Mouse (Mus musculus) forebrain, embryonic 14.5 days (tissue): ENCODE measurements around the gene Slc34a2. TPM values are rescaled to one million over a fixed set of nuclear protein-coding genes. Genes with fewer than 3 reads are reported as not detected.
A peak's percentile ranks its signal among the peaks of the same experiment; 100 is the strongest.

Experiments
- ATAC-seq: fragments of 200-750 bp; cut with Nextera tagmentation; 2 replicates; pipeline ENCODE4 v1.8.0; 2017; ENCODE audit warnings: mild to moderate bottlenecking, moderate library complexity
- DNase-seq: peaks from one replicate; pipeline ENCODE4 v3.0.0-alpha.2; 2015; ENCODE audit warnings: low spot score
- H3K27ac ChIP-seq: fragments of 300-500 bp; sonication (generic); 2 replicates; pipeline ENCODE4 v1.5.1; 2014; ENCODE audit warnings: low read depth, mild to moderate bottlenecking, control low read depth, low read length, moderate library complexity
- H3K27me3 ChIP-seq: fragments of 300-500 bp; sonication (generic); replicated peaks from 2 replicates; pipeline ENCODE4 v1.6.1; 2014; ENCODE audit warnings: low read length, control low read depth, mixed read lengths; ENCODE audit not compliant: control insufficient read depth, insufficient read depth
- H3K36me3 ChIP-seq: fragments of 300-500 bp; sonication (generic); 2 replicates; pipeline ENCODE4 v1.6.1; 2014; ENCODE audit warnings: low read length, control low read depth; ENCODE audit not compliant: control insufficient read depth, insufficient read depth
- H3K4me1 ChIP-seq: fragments of 300-500 bp; sonication (generic); 2 replicates; pipeline ENCODE4 v1.6.1; 2014; ENCODE audit warnings: antibody characterized with exemption, low read length, control low read depth; ENCODE audit not compliant: control insufficient read depth, insufficient read depth
- H3K4me2 ChIP-seq: fragments of 300-500 bp; sonication (generic); 2 replicates; pipeline ENCODE4 v1.6.1; 2014; ENCODE audit warnings: mild to moderate bottlenecking, control low read depth, low read length
- H3K4me3 ChIP-seq: fragments of 300-500 bp; sonication (generic); 2 replicates; pipeline ENCODE4 v1.5.1; 2014; ENCODE audit warnings: low read depth, low read length, control low read depth
- H3K9ac ChIP-seq: fragments of 300-500 bp; sonication (generic); 2 replicates; pipeline ENCODE4 v1.6.1; 2014; ENCODE audit warnings: mild to moderate bottlenecking, low read length, control low read depth, moderate library complexity
- H3K9me3 ChIP-seq: fragments of 300-500 bp; sonication (generic); replicated peaks from 2 replicates; pipeline ENCODE4 v1.6.1; 2016; ENCODE audit warnings: low read length, control low read depth, mixed read lengths; ENCODE audit not compliant: control insufficient read depth
- WGBS: fragments of 180-500 bp; shearing (Covaris S2); extraction: QIAGEN DNeasy Blood & Tissue Kit; methylation state at CpG from one replicate; pipeline ENCODE4 v1.1.7; 2014; 5-methylcytosine and 5-hydroxymethylcytosine counted together
- polyA plus RNA-seq: library from polyadenylated mRNA; unstranded; fragments of >200 nt; fragmentation: Nextera tagmentation; extraction: Ambion mirVana; gene quantifications from 2 replicates; pipeline ENCODE4 v1.2.1, GENCODE M21; 2014

Slc34a2 gene
- polyA plus RNA-seq, 1 experiment from 2014 or later: not detected

GRCm38 (mm10) chr5:53091331-53091730 lies 53.5 kb downstream of the Slc34a2 start:
- H3K36me3 ChIP-seq: no peaks in the 10 kb centered on the region
- 78% methylated on average over 3 of the region's 3 CpGs for WGBS
- no peaks in the 10 kb centered on the region for H3K4me1 ChIP-seq
- no peak overlapping the region for H3K4me3 ChIP-seq
- H3K4me2 ChIP-seq: no peak overlapping the region
- no peak overlapping the region for H3K27ac ChIP-seq
- H3K9ac ChIP-seq: no peak overlapping the region
- DNase-seq (no peak), ATAC-seq (no peak)
- H3K9me3 ChIP-seq: no peaks in the 10 kb centered on the region
- H3K27me3 ChIP-seq: no peaks in the 10 kb centered on the region

- Histone ChIP-seq H3K36me3 (no peaks in the 10 kb centered on the region; the same call in 1 of the 2 replicates), H3K4me2 (no peak overlapping the region), H3K9ac (no peak overlapping the region), H3K9me3 (no peaks in the 10 kb centered on the region), H3K27me3 (no peaks in the 10 kb centered on the region), H3K4me3 (no peak overlapping the region), H3K4me1 (no peaks in the 10 kb centered on the region), H3K27ac (no peak overlapping the region)
- DNase-seq (no peak), ATAC-seq (no peak)
- 89% methylated on average over 12 of the region's 12 CpGs for WGBS
Measured at GRCm38 (mm10) chr5:53101848-53102473, 64.1 kb downstream of the Slc34a2 start.

- peaks cover 7% of the 10 kb centered on the region for H3K36me3 ChIP-seq
- no peak for DNase-seq
- H3K27ac ChIP-seq: no peak overlapping the region
- no peak overlapping the region for H3K4me3 ChIP-seq
- no peaks in the 10 kb centered on the region for H3K4me1 ChIP-seq
- WGBS: 84% methylated on average over 13 of the region's 13 CpGs
- ATAC-seq: peak; percentile 35; the same call in 1 of the 2 replicates
- H3K9me3 ChIP-seq: no peaks in the 10 kb centered on the region
- H3K27me3 ChIP-seq: no peaks in the 10 kb centered on the region
- H3K9ac ChIP-seq: no peak overlapping the region
- no peak overlapping the region for H3K4me2 ChIP-seq
Measured at GRCm38 (mm10) chr5:53104177-53104855, 66.4 kb downstream of the Slc34a2 start.

- Histone ChIP-seq H3K27ac (no peak overlapping the region), H3K9me3 (no peaks in the 10 kb centered on the region), H3K4me3 (no peak overlapping the region), H3K27me3 (no peaks in the 10 kb centered on the region), H3K9ac (no peak overlapping the region), H3K4me1 (peaks cover 5% of the 10 kb centered on the region), H3K4me2 (no peak overlapping the region), H3K36me3 (peaks cover 7% of the 10 kb centered on the region)
- ATAC-seq: 0 out of 2 replicates have a peak, but pooled peaks have one; percentile 21
- WGBS: 69% methylated on average over 8 of the region's 8 CpGs
- DNase-seq: peak; percentile 44
Measured at GRCm38 (mm10) chr5:53105716-53106115, 67.8 kb downstream of the Slc34a2 start.

- WGBS: 82% methylated on average over 4 of the region's 4 CpGs
- H3K27me3 ChIP-seq: no peaks in the 10 kb centered on the region
- no peak overlapping the region for H3K9ac ChIP-seq
- no peak overlapping the region for H3K27ac ChIP-seq
- H3K36me3 ChIP-seq: peaks cover 7% of the 10 kb centered on the region
- peaks cover 8% of the 10 kb centered on the region for H3K4me1 ChIP-seq
- no peak for ATAC-seq
- H3K9me3 ChIP-seq: no peaks in the 10 kb centered on the region
- DNase-seq: no peak
- H3K4me3 ChIP-seq: no peak overlapping the region
- H3K4me2 ChIP-seq: no peak overlapping the region
Measured at GRCm38 (mm10) chr5:53106125-53106524, 68.2 kb downstream of the Slc34a2 start.

GRCm38 (mm10) chr5:53106731-53107130 lies 68.8 kb downstream of the Slc34a2 start:
- H3K4me1 ChIP-seq: peaks cover 8% of the 10 kb centered on the region
- H3K9ac ChIP-seq: no peak overlapping the region
- no peaks in the 10 kb centered on the region for H3K27me3 ChIP-seq
- 60% methylated on average over 4 of the region's 4 CpGs for WGBS
- ATAC-seq (no peak), DNase-seq (no peak)
- no peak overlapping the region for H3K27ac ChIP-seq
- H3K36me3 ChIP-seq: peaks cover 7% of the 10 kb centered on the region
- H3K4me2 ChIP-seq: no peak overlapping the region
- no peak overlapping the region for H3K4me3 ChIP-seq
- H3K9me3 ChIP-seq: no peaks in the 10 kb centered on the region

GRCm38 (mm10) chr5:53108026-53108425 lies 70.1 kb downstream of the Slc34a2 start:
- Histone ChIP-seq H3K36me3 (peaks cover 7% of the 10 kb centered on the region), H3K9ac (no peak overlapping the region), H3K4me1 (peaks cover 8% of the 10 kb centered on the region), H3K9me3 (no peaks in the 10 kb centered on the region), H3K4me2 (no peak overlapping the region), H3K27me3 (no peaks in the 10 kb centered on the region), H3K4me3 (no peak overlapping the region), H3K27ac (no peak overlapping the region)
- no peak for ATAC-seq
- WGBS: 86% methylated on average over 9 of the region's 9 CpGs
- no peak for DNase-seq

GRCm38 (mm10) chr5:53108668-53109067 lies 70.8 kb downstream of the Slc34a2 start:
- ATAC-seq (no peak), DNase-seq (peak; percentile 35)
- peaks cover 7% of the 10 kb centered on the region for H3K36me3 ChIP-seq
- peaks cover 8% of the 10 kb centered on the region for H3K4me1 ChIP-seq
- H3K4me3 ChIP-seq: no peak overlapping the region
- H3K9me3 ChIP-seq: no peaks in the 10 kb centered on the region
- H3K9ac ChIP-seq: no peak overlapping the region
- 87% methylated on average over 1 of the region's 1 CpGs for WGBS
- no peaks in the 10 kb centered on the region for H3K27me3 ChIP-seq
- H3K27ac ChIP-seq: no peak overlapping the region
- H3K4me2 ChIP-seq: no peak overlapping the region

GRCm38 (mm10) chr5:53110225-53110624 lies 72.3 kb downstream of the Slc34a2 start:
- ATAC-seq (no peak), DNase-seq (no peak)
- Histone ChIP-seq H3K36me3 (peaks cover 7% of the 10 kb centered on the region), H3K27ac (no peak overlapping the region), H3K4me3 (no peak overlapping the region), H3K27me3 (no peaks in the 10 kb centered on the region), H3K4me2 (no peak overlapping the region), H3K9ac (no peak overlapping the region), H3K4me1 (peaks cover 8% of the 10 kb centered on the region), H3K9me3 (no peaks in the 10 kb centered on the region)
- whole genome bisulfite sequencing: 50% methylated on average over 4 of the region's 4 CpGs
